Comparison of ENCODE assay signal across 12 mouse cellular contexts in the genomic region with DNA sequence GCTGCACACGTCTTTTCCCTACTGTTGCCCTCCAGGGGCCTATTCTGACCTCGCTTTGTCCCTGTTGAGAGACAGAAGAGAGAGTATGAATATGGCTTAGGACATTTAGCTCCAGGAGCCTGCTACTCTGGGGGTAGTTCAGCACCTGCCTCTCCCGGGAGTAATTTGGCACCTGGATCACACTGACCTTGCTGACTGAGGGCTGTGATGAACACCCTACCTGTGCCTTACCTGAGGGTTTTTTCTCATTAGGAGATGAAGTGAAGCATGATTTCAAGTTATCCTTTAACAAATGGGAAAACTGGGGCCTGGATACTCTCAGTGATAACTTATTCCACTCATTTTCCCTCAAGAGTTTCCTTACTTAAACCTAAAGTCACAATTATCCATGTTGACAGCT.
"Had no signal": no experiment of that assay in that cellular context is flagged by ENCODE, and none has a peak within 500 bp of the region (broad histone marks: within the 10 kb centered on the region; RNA-seq: fewer than 3 reads in every experiment).

No protein-coding gene starts in this region.

- H3K27ac ChIP-seq: layer of hippocampus, adult 2 months; left cerebral cortex, adult 2 months; limb, embryonic 10.5 days; liver, embryonic 15.5 days; neural tube, embryonic 12.5 days had no signal

- H3K9me3 ChIP-seq: limb, embryonic 10.5 days; liver, embryonic 15.5 days; neural tube, embryonic 12.5 days had no signal

- H3K9ac ChIP-seq: liver, embryonic 15.5 days; neural tube, embryonic 12.5 days had no signal

- H3K27me3 ChIP-seq: liver, embryonic 15.5 days; neural tube, embryonic 12.5 days had no signal

- H3K36me3 ChIP-seq: limb, embryonic 10.5 days; liver, embryonic 15.5 days; neural tube, embryonic 12.5 days had no signal

- ATAC-seq: intestine, embryonic 16.5 days; lung, postnatal 0 days had no signal

- H3K4me2 ChIP-seq: liver, embryonic 11.5 days; liver, embryonic 15.5 days; neural tube, embryonic 12.5 days had no signal

- H3K4me3 ChIP-seq: layer of hippocampus, adult 2 months; left cerebral cortex, adult 2 months; limb, embryonic 10.5 days; liver, embryonic 15.5 days; neural tube, embryonic 12.5 days had no signal

- DNase-seq: lung, adult 2 months; lung, postnatal 36 days; right cerebral cortex, postnatal 14 days; thymus, postnatal 4 days had no signal

- H3K4me1 ChIP-seq: limb, embryonic 10.5 days; liver, embryonic 15.5 days; neural tube, embryonic 12.5 days had no signal
